Mouse (Mus musculus) lung, adult 2 months (tissue): Measurements from ENCODE around the gene Mctp1.

Experiments
- CTCF ChIP-seq: fragments of 200-500 bp; IDR thresholded peaks from 2 replicates; pipeline ENCODE4 v1.5.1; 2011; ENCODE audit warnings: mild to moderate bottlenecking, low read length, control low read depth; ENCODE audit not compliant: insufficient read depth
- POLR2A ChIP-seq: fragments of 200-500 bp; IDR thresholded peaks from 2 replicates; pipeline ENCODE4 v1.6.1; 2011; ENCODE audit warnings: low read depth, mild to moderate bottlenecking, control low read depth, low read length, borderline replicate concordance; ENCODE audit errors: extremely low read depth

DNA sequence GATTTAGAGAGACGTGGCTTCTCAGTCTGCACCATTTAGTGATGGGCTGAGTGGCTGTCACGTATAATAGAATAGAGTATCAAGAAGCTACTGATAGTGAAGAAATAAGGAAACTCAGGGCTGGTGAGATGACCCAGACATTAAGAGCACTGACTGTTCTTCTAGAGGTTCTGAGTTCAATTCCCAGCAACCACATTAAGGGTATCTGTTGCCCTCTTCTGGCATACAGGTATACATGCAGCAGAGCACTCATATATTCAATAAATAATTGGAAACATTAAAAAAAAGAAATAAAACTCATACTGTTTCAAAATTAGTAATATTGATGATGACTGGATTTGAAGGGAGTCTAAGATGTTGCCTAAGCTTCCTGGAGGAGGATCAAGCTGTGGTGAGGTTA, 47.6 kb downstream of the Mctp1 start:
- no peak for TF ChIP-seq CTCF
- no peak for TF ChIP-seq POLR2A
